Mouse (Mus musculus): ENCODE data around the gene Mcl1.
A peak's percentile ranks its signal among the peaks of the same experiment; 100 is the strongest.
"Not testable (repeated sequence)": the region's sequence is repeated elsewhere in the genome, so short reads cannot be mapped to it uniquely, and the experiment has no call there.

Mcl1 gene

GRCm38 (mm10) chr3:95686492-95687167 is 28.0 kb downstream of the Mcl1 start:
- no peak for DNase-seq (ENCODE audit: low spot score)

- DNase-seq (ENCODE audit: low spot score) = no peak
Observed at GRCm38 (mm10) chr3:95687168-95687523, 28.6 kb downstream of the Mcl1 start.

GRCm38 (mm10) chr3:95687524-95688421 is 29.2 kb downstream of the Mcl1 start, which contains the start of gene Adamtsl4:
TSS of gene Adamtsl4 (minus strand) at chr3:95687917.
- peak; percentile 76 for DNase-seq (ENCODE audit: low spot score)

GRCm38 (mm10) chr3:95689171-95689915 is 30.8 kb downstream of the Mcl1 start:
- DNase-seq (ENCODE audit: low spot score) = no peak

GRCm38 (mm10) chr3:95689940-95690339 is 31.4 kb downstream of the Mcl1 start:
- DNase-seq (ENCODE audit: low spot score) = no peak

GRCm38 (mm10) chr3:95690552-95690951 is 32.0 kb downstream of the Mcl1 start:
- DNase-seq (ENCODE audit: low spot score) = not testable (repeated sequence)

- no peak for DNase-seq (ENCODE audit: low spot score)
Observed at GRCm38 (mm10) chr3:95692677-95693076, 34.1 kb downstream of the Mcl1 start.

- no peak for DNase-seq (ENCODE audit: low spot score)
Observed at GRCm38 (mm10) chr3:95693821-95694807, 35.5 kb downstream of the Mcl1 start.

- DNase-seq (ENCODE audit: low spot score) = no peak
Observed at GRCm38 (mm10) chr3:95694808-95695703, 36.5 kb downstream of the Mcl1 start.

- DNase-seq (ENCODE audit: low spot score) = no peak
Observed at GRCm38 (mm10) chr3:95695796-95696195, 37.2 kb downstream of the Mcl1 start.

GRCm38 (mm10) chr3:95696360-95696759 is 37.8 kb downstream of the Mcl1 start:
- DNase-seq (ENCODE audit: low spot score) = no peak

GRCm38 (mm10) chr3:95698286-95698685 is 39.7 kb downstream of the Mcl1 start:
- DNase-seq (ENCODE audit: low spot score) = no peak

GRCm38 (mm10) chr3:95700233-95700681 is 41.7 kb downstream of the Mcl1 start:
- no peak for DNase-seq (ENCODE audit: low spot score)

- DNase-seq (ENCODE audit: low spot score) = no peak
Observed at GRCm38 (mm10) chr3:95701085-95701484, 42.5 kb downstream of the Mcl1 start.

- DNase-seq (ENCODE audit: low spot score) = peak; percentile 80
Observed at GRCm38 (mm10) chr3:95701877-95702540, 43.4 kb downstream of the Mcl1 start.

- no peak for DNase-seq (ENCODE audit: low spot score)
Observed at GRCm38 (mm10) chr3:95703276-95703675, 44.7 kb downstream of the Mcl1 start.

- DNase-seq (ENCODE audit: low spot score) = no peak
Observed at GRCm38 (mm10) chr3:95704612-95705011, 46.0 kb downstream of the Mcl1 start.

GRCm38 (mm10) chr3:95706273-95706672 is 47.7 kb downstream of the Mcl1 start:
- no peak for DNase-seq (ENCODE audit: low spot score)

- no peak for DNase-seq (ENCODE audit: low spot score)
Observed at GRCm38 (mm10) chr3:95707497-95707896, 48.9 kb downstream of the Mcl1 start.

- no peak for DNase-seq (ENCODE audit: low spot score)
Observed at GRCm38 (mm10) chr3:95709044-95709443, 50.5 kb downstream of the Mcl1 start.
